Mouse (Mus musculus): Measurements from ENCODE around the gene Mpv17l.

GRCm38 (mm10) chr16:13907297-13907696 lies 4.3 kb downstream of the Mpv17l start:
- TF ChIP-seq CTCF (IDR thresholded peaks at IDR 0.05; ENCODE audit: low read depth) (no peak), EP300 (IDR thresholded peaks at IDR 0.05; ENCODE audit: low read depth) (no peak)
